Comparison of ENCODE assay signal across 7 mouse cellular contexts in the genomic region with DNA sequence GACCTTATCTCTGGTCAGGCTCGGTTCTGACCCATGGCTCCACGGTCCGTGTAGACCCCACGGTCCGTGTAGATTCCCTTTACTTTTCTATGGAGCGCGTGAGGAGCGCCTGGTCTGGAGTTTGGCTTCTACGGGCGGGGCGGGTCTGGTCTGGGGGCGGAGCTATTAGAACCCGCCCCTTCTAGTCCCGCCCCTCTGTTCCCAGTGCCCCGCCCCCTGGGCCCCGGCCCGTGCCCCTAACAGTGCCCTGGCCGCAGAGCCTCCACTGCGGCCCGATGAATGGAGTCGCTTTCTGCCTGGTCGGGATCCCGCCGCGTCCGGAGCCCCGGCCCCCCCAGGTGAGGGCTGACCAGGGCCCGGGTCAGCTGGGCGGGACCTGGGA. TPM values are rescaled to one million over a fixed set of nuclear protein-coding genes. Genes with fewer than 3 reads are reported as not detected.
DNase-seq lines count a peak whose midpoint lies in the region; TF ChIP-seq lines count a peak whose summit lies in the region.

Gene Arhgap23 (plus strand): TSS at position 204 of the 382 bp plus-strand sequence.

- H3K4me2 ChIP-seq in CH12.LX (ENCODE audit: insufficient read depth, low read depth, poor library complexity, severe bottlenecking), result peak within 1 kb of the TSS; percentile 67

- no peak for TF ChIP-seq EP300 in CH12.LX (IDR thresholded peaks at IDR 0.05; ENCODE audit: low read length)

- H3K27ac ChIP-seq in CH12.LX (ENCODE audit: insufficient read depth, low read depth), result no peak within 1 kb of the TSS

- no peaks in the 10 kb centered on the region for H3K79me2 ChIP-seq in CH12.LX (replicated peaks; ENCODE audit: control insufficient read depth, extremely low read depth, insufficient read depth, poor library complexity, severe bottlenecking)

- no peaks in the 10 kb centered on the region for H3K27me3 ChIP-seq in CH12.LX (replicated peaks)
- H3K27me3 ChIP-seq in erythroblast, embryonic 14.5 days (ENCODE audit: control insufficient read depth), result no peaks in the 10 kb centered on the region

- dilution Hi-C loops in CH12.LX (cut with MboI; ENCODE audit: extremely low pct_ligation_motif_present, extremely low pct_unique_long_range_greater_than_20kb, low sequenced_read_pairs), result no loop called here

- H3K36me3 ChIP-seq in CH12.LX (replicated peaks in 1 of 2; ENCODE audit: control insufficient read depth in 1 of 2, insufficient read depth in 1 of 2, low read length in 1 of 2), result peaks cover 0 to 2% of the 10 kb centered on the region in 2 experiments
- H3K36me3 ChIP-seq in erythroblast, embryonic 14.5 days (ENCODE audit: control insufficient read depth), result peaks cover 13% of the 10 kb centered on the region

- TF ChIP-seq POLR2A in CH12.LX (IDR thresholded peaks at IDR 0.05; ENCODE audit: low read depth, low read length), result peak; percentile 71; the same call in 1 of the 2 replicates

- peak; percentile 56 for DNase-seq in CH12.LX (ENCODE audit: extremely low read depth)
- DNase-seq in ZHBTc4 (ENCODE audit: low read depth, low spot score), result peak; percentile 87
- peak; percentile 81 to 84 for DNase-seq in heart, postnatal 10 days
- no peak for DNase-seq in layer of hippocampus, postnatal 25 days (ENCODE audit: extremely low spot score in 1 of 2, low spot score in 1 of 2)
- peak; percentile 80 to 84 for DNase-seq in lung, postnatal 4 days
- peak; percentile 81 to 91 for DNase-seq in spleen, postnatal 4 days (ENCODE audit: low spot score in 2 of 2)

- H3K9me3 ChIP-seq in CH12.LX (replicated peaks; ENCODE audit: low read length), result no peaks in the 10 kb centered on the region
- H3K9me3 ChIP-seq in erythroblast, embryonic 14.5 days (ENCODE audit: control insufficient read depth, low read length), result no peaks in the 10 kb centered on the region

- peak within 1 kb of the TSS; percentile 68 to 79 (median 71) for H3K4me3 ChIP-seq in CH12.LX (replicated peaks in 1 of 3; ENCODE audit: low read depth in 2 of 3, low read length in 2 of 3, poor library complexity in 1 of 3)
- peak within 1 kb of the TSS; percentile 84 for H3K4me3 ChIP-seq in erythroblast, embryonic 14.5 days (replicated peaks)

- TF ChIP-seq RAD21 in CH12.LX (IDR thresholded peaks at IDR 0.05; ENCODE audit: low read depth, low read length), result no peak

- peak within 1 kb of the TSS; percentile 65 for H3K9ac ChIP-seq in CH12.LX (ENCODE audit: insufficient read depth, low read depth)

- intact Hi-C loops in heart, postnatal 10 days (cut with DNase I), result no loop called here

- H3K4me1 ChIP-seq in CH12.LX (ENCODE audit: control insufficient read depth in 1 of 2, insufficient read depth in 2 of 2), result peaks cover 23 to 39% of the 10 kb centered on the region in 2 experiments
- peaks cover 81% of the 10 kb centered on the region for H3K4me1 ChIP-seq in erythroblast, embryonic 14.5 days (ENCODE audit: control insufficient read depth)

- no peak for TF ChIP-seq CTCF in CH12.LX (conservative IDR thresholded peaks at IDR 0.05 in 1 of 2, IDR thresholded peaks at IDR 0.05 in 1 of 2; ENCODE audit: low read depth in 2 of 2, low read length in 2 of 2)

- in situ Hi-C loops in CH12.LX (cut with MboI; ENCODE audit: low pct_ligation_motif_present, low pct_unique_long_range_greater_than_20kb, low sequenced_read_pairs), result no loop called here

TF ChIP-seq in CH12.LX, 34 proteins besides CTCF, POLR2A, EP300 and RAD21:
- TF ChIP-seq SIN3A (IDR thresholded peaks at IDR 0.05; ENCODE audit: low read length), result no peak
- TF ChIP-seq NELFE (IDR thresholded peaks at IDR 0.05; ENCODE audit: low read depth, low read length), result peak; percentile 30; the same call in 1 of the 2 replicates
- TF ChIP-seq ZMIZ1 (IDR thresholded peaks at IDR 0.05; ENCODE audit: low read depth, low read length), result 0 out of 2 replicates have a peak, but pooled peaks have one; percentile 23
- no peak; the same call in 1 of the 2 replicates for TF ChIP-seq MXI1 (IDR thresholded peaks at IDR 0.05; ENCODE audit: low read depth, low read length)
- TF ChIP-seq MEF2A (IDR thresholded peaks at IDR 0.05; ENCODE audit: borderline replicate concordance, low read depth, low read length), result peak; percentile 39; the same call in 1 of the 2 replicates
- TF ChIP-seq BHLHE40 (IDR thresholded peaks at IDR 0.05; ENCODE audit: low read depth, low read length), result peak; percentile 42; the same call in 1 of the 2 replicates
- no peak for TF ChIP-seq POLR2AphosphoS2 (IDR thresholded peaks at IDR 0.05; ENCODE audit: low read depth, low read length)
- no peak for TF ChIP-seq ZKSCAN1 (IDR thresholded peaks at IDR 0.05; ENCODE audit: borderline replicate concordance, low read depth, low read length)
- peak; percentile 68 for TF ChIP-seq MAZ (IDR thresholded peaks at IDR 0.05; ENCODE audit: low read depth, low read length)
- TF ChIP-seq TCF12 (IDR thresholded peaks at IDR 0.05; ENCODE audit: low read depth, low read length), result 0 out of 2 replicates have a peak, but pooled peaks have one; percentile 12
- TF ChIP-seq ELF1 (IDR thresholded peaks at IDR 0.05; ENCODE audit: low read depth, low read length), result 0 out of 2 replicates have a peak, but pooled peaks have one; percentile 7
- TF ChIP-seq TBP (conservative IDR thresholded peaks at IDR 0.05; ENCODE audit: low read depth, low read length), result no peak

RNA-seq across cellular contexts. Expression of gene Arhgap23, which starts in this region (rescaled TPM):
- total RNA-seq in CH12.LX (2012; rRNA removed), result 2.1 and 4.2 TPM in 2 replicates
- total RNA-seq in CH12.LX (2014; rRNA removed), result 0.89 and 1.2 TPM in 2 replicates
- polyA plus RNA-seq in CH12.LX (2012; ENCODE audit: insufficient read length, low read depth), result 4.9 and 5.6 TPM in 2 replicates
- 28.7 and 30.6 TPM in 2 replicates for polyA plus RNA-seq in erythroblast, embryonic 14.5 days (2012)
- total RNA-seq in heart, postnatal 10 days (2021), result 10 to 100 TPM; 34.4 to 34.7 TPM
- total RNA-seq in layer of hippocampus, postnatal 25 days (2021), result 10 to 100 TPM; 71.4 to 73.5 TPM

Comparison
In these comparisons a context has a peak if more than half of its experiments do, and no peak if none do; other contexts are left out.
1. RNA of gene Arhgap23 (total RNA-seq): 71.4 to 73.5 TPM in layer of hippocampus, postnatal 25 days and 34.4 to 34.7 TPM in heart, postnatal 10 days; 0.89 to 4.2 TPM in CH12.LX; every median in the first group is over 4 times any median in the second.
2. DNase-seq: peak in CH12.LX (single experiment), ZHBTc4 (single experiment), heart, postnatal 10 days (2 of 2), lung, postnatal 4 days (2 of 2) and spleen, postnatal 4 days (2 of 2); none in layer of hippocampus, postnatal 25 days (0 of 2).